In genomic region chr5:103568034-103568433, GRCm38 (mm10) we compare ENCODE assay signal across 23 mouse cellular contexts.
DNase-seq lines count a peak whose midpoint lies in the region; ATAC-seq lines count a peak whose summit lies in the region.
"Had no signal": no experiment of that assay in that cellular context is flagged by ENCODE, and none has a peak within 500 bp of the region (broad histone marks: within the 10 kb centered on the region; RNA-seq: fewer than 3 reads in every experiment).

No protein-coding gene starts in this region.

- 0 out of 2 replicates have a peak, but pooled peaks cover 2% of the 10 kb centered on the region for H3K36me3 ChIP-seq in intestine, embryonic 15.5 days
- no peaks in the 10 kb centered on the region for H3K36me3 ChIP-seq in intestine, embryonic 16.5 days (ENCODE audit: control insufficient read depth, insufficient read depth, low read length)

- DNase-seq in kidney, adult 9 months: peak; percentile 45
- no peak for DNase-seq in kidney, postnatal 10 days
- peak; percentile 47 to 49 for DNase-seq in kidney, postnatal 36 days
- DNase-seq in cerebellum, adult 11 months: no peak
- no peak for DNase-seq in cerebellum, adult 9-11 months
- DNase-seq in gastrocnemius, postnatal 25 days: no peak
- DNase-seq: adrenal gland, adult 2 months; adrenal gland, postnatal 14 days; cerebellum, adult 11-12 months; cerebellum, adult 8-10 months; cerebellum, postnatal 14 days; gastrocnemius, postnatal 36 days; heart, adult 2 months; heart, postnatal 14 days; heart, postnatal 4 days had no signal

- H3K9ac ChIP-seq in intestine, embryonic 15.5 days: no peak overlapping the region
- no peak overlapping the region for H3K9ac ChIP-seq in intestine, embryonic 16.5 days (ENCODE audit: low read depth, low read length)
- H3K9ac ChIP-seq: heart, embryonic 13.5 days; hindbrain, embryonic 14.5 days had no signal

- no peaks in the 10 kb centered on the region for H3K4me1 ChIP-seq in intestine, embryonic 15.5 days (replicated peaks)
- H3K4me1 ChIP-seq in intestine, embryonic 16.5 days (ENCODE audit: control insufficient read depth, insufficient read depth, low read length): no peaks in the 10 kb centered on the region
- H3K4me1 ChIP-seq: forebrain, embryonic 10.5 days; heart, embryonic 10.5 days; heart, embryonic 13.5 days had no signal

- H3K4me2 ChIP-seq in intestine, embryonic 15.5 days (replicated peaks): no peak overlapping the region
- no peak overlapping the region for H3K4me2 ChIP-seq in intestine, embryonic 16.5 days (ENCODE audit: low read depth, low read length)
- H3K4me2 ChIP-seq: heart, embryonic 13.5 days; hindbrain, embryonic 14.5 days had no signal

- no peaks in the 10 kb centered on the region for H3K27me3 ChIP-seq in intestine, embryonic 15.5 days (replicated peaks)
- H3K27me3 ChIP-seq in intestine, embryonic 16.5 days (replicated peaks; ENCODE audit: control insufficient read depth, insufficient read depth, low read length): no peaks in the 10 kb centered on the region
- H3K27me3 ChIP-seq: heart, embryonic 13.5 days had no signal

- no peaks in the 10 kb centered on the region for H3K9me3 ChIP-seq in intestine, embryonic 15.5 days
- no peaks in the 10 kb centered on the region for H3K9me3 ChIP-seq in intestine, embryonic 16.5 days (ENCODE audit: control insufficient read depth, low read length)
- H3K9me3 ChIP-seq: forebrain, embryonic 10.5 days; heart, embryonic 10.5 days; heart, embryonic 13.5 days had no signal

- H3K27ac ChIP-seq in intestine, embryonic 15.5 days: no peak overlapping the region
- H3K27ac ChIP-seq in intestine, embryonic 16.5 days (ENCODE audit: low read length): no peak overlapping the region
- H3K27ac ChIP-seq: forebrain, embryonic 10.5 days; heart, adult 2 months; heart, embryonic 10.5 days; heart, embryonic 13.5 days; hindbrain, embryonic 14.5 days had no signal

- no peak overlapping the region for H3K4me3 ChIP-seq in intestine, embryonic 15.5 days (replicated peaks)
- no peak overlapping the region for H3K4me3 ChIP-seq in intestine, embryonic 16.5 days (ENCODE audit: low read length)
- H3K4me3 ChIP-seq: forebrain, embryonic 10.5 days; heart, adult 2 months; heart, embryonic 10.5 days; heart, embryonic 13.5 days had no signal

- ATAC-seq in intestine, embryonic 15.5 days: peak; percentile 45; the same call in 1 of the 2 replicates
- ATAC-seq in intestine, embryonic 16.5 days: peak; percentile 74; the same call in 1 of the 2 replicates
- ATAC-seq: CD4-positive, CD25-positive, alpha-beta regulatory T cell, adult 4 months; forebrain, embryonic 14.5 days had no signal

- 80% methylated on average over 4 of the region's 4 CpGs for WGBS in intestine, embryonic 15.5 days
- WGBS in intestine, embryonic 16.5 days: 76% methylated on average over 4 of the region's 4 CpGs

Comparison
In these comparisons a context has a peak if more than half of its experiments do, and no peak if none do; other contexts are left out.
1. DNase-seq: peak in kidney, adult 9 months (single experiment) and kidney, postnatal 36 days (2 of 2); none in kidney, postnatal 10 days (single experiment), cerebellum, adult 11 months (single experiment), cerebellum, adult 9-11 months (single experiment) and gastrocnemius, postnatal 25 days (single experiment).